Mouse (Mus musculus): ENCODE results near the gene Tiam2.

- TF ChIP-seq CTCF (IDR thresholded peaks at IDR 0.05; ENCODE audit: borderline replicate concordance, insufficient read depth, low read depth, low read length): no peak
- TF ChIP-seq POLR2A (IDR thresholded peaks at IDR 0.05; ENCODE audit: borderline replicate concordance, insufficient read depth, low read length): no peak
Observed at GRCm38 (mm10) chr17:3432590-3433498, 106.5 kb downstream of the Tiam2 start.

Data from cerebellum, adult 2 months (tissue).